Mouse (Mus musculus): Measurements from ENCODE around the gene Hpd.

Hpd gene

DNA sequence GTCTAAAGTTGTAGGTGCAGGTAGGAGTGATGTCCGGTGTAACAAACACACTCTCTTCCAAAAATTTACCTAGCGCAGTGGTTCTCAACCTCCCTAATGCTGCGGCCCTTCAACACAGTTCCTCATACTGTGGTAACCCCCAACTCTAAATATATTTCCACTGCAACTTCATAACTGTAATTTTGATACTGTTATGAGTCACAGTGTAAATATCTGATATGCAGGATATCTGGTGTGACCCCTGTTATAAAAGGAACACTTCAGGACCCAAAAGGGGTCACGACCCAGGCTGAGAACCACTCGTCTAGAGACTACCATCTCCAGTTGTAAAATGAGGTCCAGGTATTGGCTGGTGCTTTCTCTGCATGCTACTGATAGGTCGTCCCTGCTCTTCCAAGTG, 57.4 kb downstream of the Hpd start:
- in situ Hi-C loops (cut with MboI; ENCODE audit: unreplicated experiment in 2 of 2): no loop called here

GRCm38 (mm10) chr5:123122181-123122580, 60.3 kb downstream of the Hpd start:
- in situ Hi-C loops (cut with MboI; ENCODE audit: unreplicated experiment in 2 of 2): no loop called here
